Mouse (Mus musculus): ENCODE measurements around the gene Mycbp. TPM values are rescaled to one million over a fixed set of nuclear protein-coding genes. Genes with fewer than 3 reads are reported as not detected.

The Mycbp gene
- 61.2 and 68.6 TPM in 2 replicates for polyA plus RNA-seq (2015; fragmentation: Nextera tagmentation; extraction: Ambion mirVana)

- ATAC-seq (ENCODE audit: low FRiP score, low TSS enrichment): peak; percentile 100
- Histone ChIP-seq H3K4me3 (ENCODE audit: low read length) (peak within 1 kb of the TSS; percentile 69), H3K4me1 (ENCODE audit: insufficient read depth, low read length) (peaks cover 16% of the 10 kb centered on the region), H3K4me2 (replicated peaks; ENCODE audit: low read depth, low read length) (peak within 1 kb of the TSS; percentile 86), H3K36me3 (ENCODE audit: insufficient read depth, low read length) (no peaks in the 10 kb centered on the region), H3K9me3 (ENCODE audit: low read length) (no peaks in the 10 kb centered on the region), H3K9ac (replicated peaks; ENCODE audit: low read length) (peak within 1 kb of the TSS; percentile 85), H3K27ac (ENCODE audit: low read length) (peak within 1 kb of the TSS; percentile 86), H3K27me3 (ENCODE audit: insufficient read depth, low read length) (no peaks in the 10 kb centered on the region)
- 1% methylated on average over 47 of the region's 49 CpGs for WGBS
Measured at GRCm38 (mm10) chr4:123904333-123905125, at the start of gene Mycbp. Gene Mycbp (plus strand): TSS chr4:123904832.

- WGBS: 71% methylated on average over 4 of the region's 4 CpGs
- no peak overlapping the region for H3K4me3 ChIP-seq (ENCODE audit: low read length)
Measured at GRCm38 (mm10) chr4:123856888-123857287, 47.7 kb upstream of the Mycbp start.

GRCm38 (mm10) chr4:123858090-123858489 is 46.5 kb upstream of the Mycbp start:
- Histone ChIP-seq H3K4me1 (ENCODE audit: insufficient read depth, low read length) (no peaks in the 10 kb centered on the region), H3K4me3 (ENCODE audit: low read length) (no peak overlapping the region), H3K27ac (ENCODE audit: low read length) (no peak overlapping the region), H3K27me3 (ENCODE audit: insufficient read depth, low read length) (no peaks in the 10 kb centered on the region), H3K9me3 (ENCODE audit: low read length) (no peaks in the 10 kb centered on the region), H3K9ac (replicated peaks; ENCODE audit: low read length) (no peak overlapping the region), H3K36me3 (ENCODE audit: insufficient read depth, low read length) (no peaks in the 10 kb centered on the region), H3K4me2 (replicated peaks; ENCODE audit: low read depth, low read length) (no peak overlapping the region)
- ATAC-seq (ENCODE audit: low FRiP score, low TSS enrichment): no peak
- WGBS: 85% methylated on average over 7 of the region's 7 CpGs

More at GRCm38 (mm10) chr4:123856888-123857287, 47.7 kb upstream of the Mycbp start:
- no peak overlapping the region for H3K27ac ChIP-seq (ENCODE audit: low read length)
- H3K9me3 ChIP-seq (ENCODE audit: low read length): no peaks in the 10 kb centered on the region
- no peaks in the 10 kb centered on the region for H3K27me3 ChIP-seq (ENCODE audit: insufficient read depth, low read length)
- no peak for ATAC-seq (ENCODE audit: low FRiP score, low TSS enrichment)
- no peak overlapping the region for H3K4me2 ChIP-seq (replicated peaks; ENCODE audit: low read depth, low read length)
- no peaks in the 10 kb centered on the region for H3K36me3 ChIP-seq (ENCODE audit: insufficient read depth, low read length)
- no peaks in the 10 kb centered on the region for H3K4me1 ChIP-seq (ENCODE audit: insufficient read depth, low read length)
- H3K9ac ChIP-seq (replicated peaks; ENCODE audit: low read length): no peak overlapping the region

GRCm38 (mm10) chr4:123859379-123859778 is 45.3 kb upstream of the Mycbp start, which contains the start of gene 4933427I04Rik:
Gene 4933427I04Rik (plus strand): TSS chr4:123859679.
- H3K36me3 ChIP-seq (ENCODE audit: insufficient read depth, low read length): no peaks in the 10 kb centered on the region
- H3K27me3 ChIP-seq (ENCODE audit: insufficient read depth, low read length): no peaks in the 10 kb centered on the region
- H3K27ac ChIP-seq (ENCODE audit: low read length): no peak within 1 kb of the TSS
- WGBS: 80% methylated on average over 3 of the region's 3 CpGs
- H3K4me2 ChIP-seq (replicated peaks; ENCODE audit: low read depth, low read length): no peak within 1 kb of the TSS
- H3K4me1 ChIP-seq (ENCODE audit: insufficient read depth, low read length): no peaks in the 10 kb centered on the region
- no peak within 1 kb of the TSS for H3K9ac ChIP-seq (replicated peaks; ENCODE audit: low read length)
- H3K4me3 ChIP-seq (ENCODE audit: low read length): no peak within 1 kb of the TSS
- no peaks in the 10 kb centered on the region for H3K9me3 ChIP-seq (ENCODE audit: low read length)
- ATAC-seq (ENCODE audit: low FRiP score, low TSS enrichment): no peak

- no peak overlapping the region for H3K4me2 ChIP-seq (replicated peaks; ENCODE audit: low read depth, low read length)
- H3K4me1 ChIP-seq (ENCODE audit: insufficient read depth, low read length): no peaks in the 10 kb centered on the region
- no peak for ATAC-seq (ENCODE audit: low FRiP score, low TSS enrichment)
- no peak overlapping the region for H3K4me3 ChIP-seq (ENCODE audit: low read length)
- WGBS: 56% methylated on average over 2 of the region's 2 CpGs
- no peaks in the 10 kb centered on the region for H3K36me3 ChIP-seq (ENCODE audit: insufficient read depth, low read length)
- no peak overlapping the region for H3K27ac ChIP-seq (ENCODE audit: low read length)
- H3K9ac ChIP-seq (replicated peaks; ENCODE audit: low read length): no peak overlapping the region
- H3K27me3 ChIP-seq (ENCODE audit: insufficient read depth, low read length): no peaks in the 10 kb centered on the region
- H3K9me3 ChIP-seq (ENCODE audit: low read length): no peaks in the 10 kb centered on the region
Measured at GRCm38 (mm10) chr4:123859803-123860202, 44.8 kb upstream of the Mycbp start.

- no peak for ATAC-seq (ENCODE audit: low FRiP score, low TSS enrichment)
- 84% methylated on average over 5 of the region's 5 CpGs for WGBS
- Histone ChIP-seq H3K9ac (replicated peaks; ENCODE audit: low read length) (no peak overlapping the region), H3K27me3 (ENCODE audit: insufficient read depth, low read length) (no peaks in the 10 kb centered on the region), H3K4me3 (ENCODE audit: low read length) (no peak overlapping the region), H3K4me2 (replicated peaks; ENCODE audit: low read depth, low read length) (no peak overlapping the region), H3K9me3 (ENCODE audit: low read length) (no peaks in the 10 kb centered on the region), H3K4me1 (ENCODE audit: insufficient read depth, low read length) (no peaks in the 10 kb centered on the region), H3K36me3 (ENCODE audit: insufficient read depth, low read length) (no peaks in the 10 kb centered on the region), H3K27ac (ENCODE audit: low read length) (no peak overlapping the region)
Measured at GRCm38 (mm10) chr4:123860621-123861020, 44.0 kb upstream of the Mycbp start.

- no peak overlapping the region for H3K4me3 ChIP-seq (ENCODE audit: low read length)
- 90% methylated on average over 5 of the region's 5 CpGs for WGBS
- no peak for ATAC-seq (ENCODE audit: low FRiP score, low TSS enrichment)
Measured at GRCm38 (mm10) chr4:123893726-123894125, 10.9 kb upstream of the Mycbp start.

GRCm38 (mm10) chr4:123894295-123894694 is 10.3 kb upstream of the Mycbp start:
- no peak overlapping the region for H3K27ac ChIP-seq (ENCODE audit: low read length)
- no peak overlapping the region for H3K4me2 ChIP-seq (replicated peaks; ENCODE audit: low read depth, low read length)
- H3K4me1 ChIP-seq (ENCODE audit: insufficient read depth, low read length): no peaks in the 10 kb centered on the region
- no peak overlapping the region for H3K9ac ChIP-seq (replicated peaks; ENCODE audit: low read length)
- H3K4me3 ChIP-seq (ENCODE audit: low read length): no peak overlapping the region
- H3K9me3 ChIP-seq (ENCODE audit: low read length): no peaks in the 10 kb centered on the region
- H3K36me3 ChIP-seq (ENCODE audit: insufficient read depth, low read length): no peaks in the 10 kb centered on the region
- 83% methylated on average over 4 of the region's 4 CpGs for WGBS
- no peak for ATAC-seq (ENCODE audit: low FRiP score, low TSS enrichment)
- H3K27me3 ChIP-seq (ENCODE audit: insufficient read depth, low read length): no peaks in the 10 kb centered on the region

More at GRCm38 (mm10) chr4:123893726-123894125, 10.9 kb upstream of the Mycbp start:
- no peaks in the 10 kb centered on the region for H3K36me3 ChIP-seq (ENCODE audit: insufficient read depth, low read length)
- no peaks in the 10 kb centered on the region for H3K9me3 ChIP-seq (ENCODE audit: low read length)
- H3K27me3 ChIP-seq (ENCODE audit: insufficient read depth, low read length): no peaks in the 10 kb centered on the region
- no peak overlapping the region for H3K27ac ChIP-seq (ENCODE audit: low read length)
- H3K4me1 ChIP-seq (ENCODE audit: insufficient read depth, low read length): no peaks in the 10 kb centered on the region
- no peak overlapping the region for H3K4me2 ChIP-seq (replicated peaks; ENCODE audit: low read depth, low read length)
- no peak overlapping the region for H3K9ac ChIP-seq (replicated peaks; ENCODE audit: low read length)

GRCm38 (mm10) chr4:123898696-123899095 is 5.9 kb upstream of the Mycbp start:
- H3K4me2 ChIP-seq (replicated peaks; ENCODE audit: low read depth, low read length): no peak overlapping the region
- WGBS: 10% methylated on average over 5 of the region's 5 CpGs

GRCm38 (mm10) chr4:123903432-123903831 is 1.2 kb upstream of the Mycbp start:
- no peaks in the 10 kb centered on the region for H3K27me3 ChIP-seq (ENCODE audit: insufficient read depth, low read length)
- H3K4me3 ChIP-seq (ENCODE audit: low read length): no peak overlapping the region
- no peak overlapping the region for H3K4me2 ChIP-seq (replicated peaks; ENCODE audit: low read depth, low read length)
- ATAC-seq (ENCODE audit: low FRiP score, low TSS enrichment): no peak
- no peaks in the 10 kb centered on the region for H3K36me3 ChIP-seq (ENCODE audit: insufficient read depth, low read length)
- no peak overlapping the region for H3K27ac ChIP-seq (ENCODE audit: low read length)
- no peak overlapping the region for H3K9ac ChIP-seq (replicated peaks; ENCODE audit: low read length)
- H3K4me1 ChIP-seq (ENCODE audit: insufficient read depth, low read length): peaks cover 16% of the 10 kb centered on the region
- WGBS: 80% methylated on average over 3 of the region's 3 CpGs
- no peaks in the 10 kb centered on the region for H3K9me3 ChIP-seq (ENCODE audit: low read length)

More at GRCm38 (mm10) chr4:123898696-123899095, 5.9 kb upstream of the Mycbp start:
- Histone ChIP-seq H3K36me3 (ENCODE audit: insufficient read depth, low read length) (no peaks in the 10 kb centered on the region), H3K27ac (ENCODE audit: low read length) (no peak overlapping the region), H3K9ac (replicated peaks; ENCODE audit: low read length) (no peak overlapping the region), H3K4me3 (ENCODE audit: low read length) (no peak overlapping the region), H3K9me3 (ENCODE audit: low read length) (no peaks in the 10 kb centered on the region), H3K27me3 (ENCODE audit: insufficient read depth, low read length) (no peaks in the 10 kb centered on the region), H3K4me1 (ENCODE audit: insufficient read depth, low read length) (no peaks in the 10 kb centered on the region)
- ATAC-seq (ENCODE audit: low FRiP score, low TSS enrichment): no peak

Data from kidney, embryonic 16.5 days (tissue).